Mouse (Mus musculus) heart, embryonic 10.5 days (tissue): ENCODE measurements around the gene Olfr1424. TPM values are rescaled to one million over a fixed set of nuclear protein-coding genes. Genes with fewer than 3 reads are reported as not detected.
A peak's percentile ranks its signal among the peaks of the same experiment; 100 is the strongest.

Experiments
- DNase-seq: peaks from one replicate; pipeline ENCODE4 v3.0.0-alpha.2; 2017; ENCODE audit warnings: low spot score
- H3K27ac ChIP-seq: fragments of 300-500 bp; sonication (generic); 2 replicates; pipeline ENCODE4 v1.5.1; 2016; ENCODE audit warnings: mild to moderate bottlenecking
- H3K27me3 ChIP-seq: fragments of 300-500 bp; sonication (generic); 2 replicates; pipeline ENCODE4 v1.6.1; 2016; ENCODE audit warnings: mild to moderate bottlenecking; ENCODE audit not compliant: poor library complexity, insufficient read depth, severe bottlenecking
- H3K36me3 ChIP-seq: fragments of 300-500 bp; sonication (generic); 2 replicates; pipeline ENCODE4 v1.6.1; 2016; ENCODE audit warnings: mild to moderate bottlenecking, moderate library complexity
- H3K4me1 ChIP-seq: fragments of 300-500 bp; sonication (generic); 2 replicates; pipeline ENCODE4 v1.6.1; 2016; ENCODE audit warnings: mild to moderate bottlenecking
- H3K4me3 ChIP-seq: fragments of 300-500 bp; sonication (generic); 2 replicates; pipeline ENCODE4 v1.5.1; 2016; ENCODE audit warnings: mild to moderate bottlenecking, moderate library complexity
- H3K9me3 ChIP-seq: fragments of 300-500 bp; sonication (generic); 2 replicates; pipeline ENCODE4 v1.6.1; 2016; ENCODE audit warnings: mild to moderate bottlenecking, moderate library complexity
- whole genome bisulfite sequencing: fragments of 180-500 bp; shearing (Covaris S2); methylation state at CpG from one replicate; pipeline ENCODE4 v1.1.7; 2016; 5-methylcytosine and 5-hydroxymethylcytosine counted together
- polyA plus RNA-seq: library from polyadenylated mRNA; unstranded; fragments of >200 nt; fragmentation: Nextera tagmentation; extraction: Ambion mirVana; gene quantifications from 2 replicates; pipeline ENCODE4 v1.2.1, GENCODE M21; 2016

Olfr1424 gene
- polyA plus RNA-seq, 1 experiment from 2014 or later: not detected

- Histone ChIP-seq H3K9me3 (no peaks in the 10 kb centered on the region), H3K27me3 (no peaks in the 10 kb centered on the region), H3K27ac (no peak overlapping the region), H3K4me1 (no peaks in the 10 kb centered on the region), H3K4me3 (no peak overlapping the region), H3K36me3 (no peaks in the 10 kb centered on the region)
- WGBS: 66% methylated on average over 8 of the region's 8 CpGs
- DNase-seq: no peak
Measured at GRCm38 (mm10) chr19:12015708-12016107, 46.8 kb downstream of the Olfr1424 start.

DNA sequence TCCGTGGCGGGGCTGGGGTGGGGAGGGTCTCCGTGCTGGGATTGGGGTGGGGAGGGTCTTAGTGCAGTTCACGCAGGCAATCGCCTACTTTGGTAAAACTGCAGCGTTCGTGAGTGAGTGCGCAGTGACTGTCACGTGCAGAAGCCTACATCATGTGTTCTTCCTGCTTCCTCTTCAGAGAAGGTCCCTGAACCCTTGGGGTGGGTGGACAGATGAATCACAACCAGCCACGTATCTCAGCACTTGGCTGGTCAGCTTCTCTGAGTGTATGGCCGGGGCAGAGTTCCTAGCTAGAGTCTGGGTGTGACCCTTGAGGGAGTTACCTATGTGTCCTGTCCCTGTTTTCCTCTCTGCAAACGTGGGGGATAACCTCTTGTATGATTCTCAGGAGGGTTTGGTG, 49.3 kb downstream of the Olfr1424 start:
- H3K9me3 ChIP-seq: no peaks in the 10 kb centered on the region
- peak; percentile 87 for DNase-seq
- H3K4me1 ChIP-seq: 0 out of 2 replicates have a peak, but pooled peaks cover 6% of the 10 kb centered on the region
- peak overlapping the region; percentile 77 for H3K27ac ChIP-seq
- peak overlapping the region; percentile 71 for H3K4me3 ChIP-seq
- no peaks in the 10 kb centered on the region for H3K27me3 ChIP-seq
- H3K36me3 ChIP-seq: no peaks in the 10 kb centered on the region
- 1% methylated on average over 12 of the region's 12 CpGs for WGBS

- 1% methylated on average over 10 of the region's 10 CpGs for WGBS
- Histone ChIP-seq H3K4me1 (peaks cover 10% of the 10 kb centered on the region; the same call in 1 of the 2 replicates), H3K36me3 (no peaks in the 10 kb centered on the region), H3K27ac (peak overlapping the region; percentile 77; the same call in 1 of the 2 replicates), H3K4me3 (peak overlapping the region; percentile 71), H3K9me3 (no peaks in the 10 kb centered on the region), H3K27me3 (no peaks in the 10 kb centered on the region)
- DNase-seq: no peak
Measured at GRCm38 (mm10) chr19:12012615-12013014, 49.9 kb downstream of the Olfr1424 start.

DNA sequence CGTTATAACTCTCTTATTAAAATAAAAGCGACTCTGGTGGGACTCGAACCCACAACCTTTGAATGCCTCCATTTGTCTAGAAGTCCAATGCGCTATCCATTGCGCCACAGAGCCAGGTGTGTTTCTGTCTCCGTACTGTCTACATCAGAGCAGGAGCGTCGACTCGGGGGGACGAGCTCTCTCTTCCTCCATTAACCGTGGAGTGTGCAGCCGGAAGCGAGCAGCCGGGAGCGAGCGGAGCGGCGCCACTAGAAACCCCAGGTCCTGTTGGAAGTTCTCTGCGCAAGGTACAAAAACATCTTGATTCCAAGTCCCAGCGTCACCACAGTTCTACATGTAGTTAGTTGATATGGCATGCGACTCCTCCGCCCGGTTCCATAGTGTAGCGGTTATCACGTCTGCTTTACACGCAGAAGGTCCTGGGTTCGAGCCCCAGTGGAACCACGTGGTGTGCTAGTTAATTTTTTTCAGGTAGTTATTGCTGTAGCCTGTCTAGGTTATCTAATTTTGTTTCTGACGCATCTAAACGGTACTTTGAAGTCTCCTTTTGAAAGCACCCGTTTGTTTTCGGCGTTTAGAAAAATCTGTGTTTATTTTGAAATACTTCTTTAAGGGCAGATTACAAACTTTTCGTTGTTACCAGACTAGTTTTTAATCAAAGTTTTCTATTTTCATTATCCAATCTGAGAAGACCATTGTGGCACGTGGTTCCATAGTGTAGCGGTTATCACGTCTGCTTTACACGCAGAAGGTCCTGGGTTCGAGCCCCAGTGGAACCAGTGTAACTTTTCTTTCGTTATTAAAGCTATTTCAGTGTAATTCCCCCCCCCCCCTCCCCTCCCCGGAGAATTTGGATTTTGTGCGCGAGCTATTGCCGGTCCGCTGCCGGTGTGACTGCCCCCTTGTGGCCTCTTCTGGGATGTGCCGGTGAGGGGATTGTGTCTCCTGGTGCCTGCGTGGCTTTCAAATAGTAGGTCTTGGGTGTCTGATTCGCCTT, 50.6 kb downstream of the Olfr1424 start:
- Histone ChIP-seq H3K9me3 (no peaks in the 10 kb centered on the region), H3K27me3 (no peaks in the 10 kb centered on the region), H3K27ac (peak overlapping the region; percentile 77; the same call in 1 of the 2 replicates), H3K4me1 (peaks cover 16% of the 10 kb centered on the region; the same call in 1 of the 2 replicates), H3K36me3 (no peaks in the 10 kb centered on the region), H3K4me3 (peak overlapping the region; percentile 71)
- DNase-seq: peak; percentile 97
- WGBS: under 1% methylated on average over 49 of the region's 49 CpGs

GRCm38 (mm10) chr19:12010916-12011559, 51.4 kb downstream of the Olfr1424 start:
- H3K9me3 ChIP-seq: no peaks in the 10 kb centered on the region
- no peaks in the 10 kb centered on the region for H3K27me3 ChIP-seq
- WGBS: under 1% methylated on average over 26 of the region's 26 CpGs

DNA sequence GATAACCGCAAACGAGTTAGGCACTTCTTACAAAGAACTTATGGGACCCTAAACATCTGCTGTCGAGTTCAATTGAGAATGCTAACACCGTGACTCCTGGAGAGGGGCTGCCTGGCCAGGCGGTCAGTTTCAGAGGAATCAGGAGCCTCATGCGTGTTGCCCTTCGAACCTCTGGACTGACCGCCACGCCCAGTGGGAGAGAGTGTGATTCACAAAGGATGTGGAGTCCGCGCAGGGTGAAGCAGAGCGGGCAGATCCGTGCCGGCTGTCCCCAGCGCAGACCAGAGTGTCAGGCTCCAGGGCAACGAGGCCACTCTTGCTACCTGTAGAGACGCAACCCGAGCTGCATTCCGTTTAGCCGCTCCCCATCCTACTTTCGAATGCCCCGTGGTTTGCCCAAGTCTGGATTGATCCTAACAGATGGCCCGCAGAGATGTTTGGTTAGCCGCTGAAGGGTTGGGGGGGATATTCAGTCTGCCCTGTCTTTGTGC, 52.2 kb downstream of the Olfr1424 start:
- H3K4me1 ChIP-seq: peaks cover 16% of the 10 kb centered on the region; the same call in 1 of the 2 replicates
- H3K9me3 ChIP-seq: no peaks in the 10 kb centered on the region
- no peaks in the 10 kb centered on the region for H3K27me3 ChIP-seq
- H3K36me3 ChIP-seq: no peaks in the 10 kb centered on the region
- WGBS: under 1% methylated on average over 24 of the region's 24 CpGs
- DNase-seq: peak; percentile 89
- peak overlapping the region; percentile 87 for H3K27ac ChIP-seq
- H3K4me3 ChIP-seq: peak overlapping the region; percentile 71

More at GRCm38 (mm10) chr19:12010916-12011559, 51.4 kb downstream of the Olfr1424 start:
- Histone ChIP-seq H3K36me3 (no peaks in the 10 kb centered on the region), H3K4me1 (peaks cover 16% of the 10 kb centered on the region; the same call in 1 of the 2 replicates), H3K4me3 (peak overlapping the region; percentile 71), H3K27ac (peak overlapping the region; percentile 87)
- peak; percentile 88 for DNase-seq

DNA sequence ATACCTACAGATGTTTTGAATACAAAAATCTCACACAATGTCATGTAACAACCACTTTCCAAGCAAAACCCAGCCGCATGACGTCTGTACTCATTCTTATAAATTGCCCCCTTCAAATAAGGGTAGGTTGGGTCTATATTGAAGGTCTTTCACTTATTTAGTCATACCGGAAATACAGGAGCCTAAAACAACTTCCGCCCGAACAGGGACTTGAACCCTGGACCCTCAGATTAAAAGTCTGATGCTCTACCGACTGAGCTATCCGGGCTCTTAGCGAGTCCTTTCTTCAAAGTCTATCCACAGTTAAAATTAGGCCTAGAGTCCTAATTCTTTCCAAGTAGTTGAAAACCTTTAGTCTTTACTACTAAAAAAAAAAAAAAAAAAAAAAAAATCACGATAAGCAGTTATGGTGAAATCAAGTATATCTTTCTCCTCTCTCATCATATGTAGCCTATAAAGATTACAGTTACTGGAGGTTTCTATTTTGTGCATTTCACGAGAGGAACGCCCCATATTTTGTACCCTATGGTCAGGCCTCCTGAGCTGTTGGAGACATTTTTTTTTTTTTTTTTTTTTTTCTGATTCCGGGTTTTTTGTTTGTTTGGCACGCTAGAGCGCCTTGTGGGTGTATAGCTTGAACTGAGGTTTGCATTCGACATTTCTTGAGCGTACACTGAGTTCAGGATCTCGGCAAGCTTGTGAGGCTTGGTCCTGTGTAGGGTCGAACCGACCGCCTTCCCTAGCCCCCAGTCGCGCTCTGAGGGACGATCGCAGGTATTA, 52.8 kb downstream of the Olfr1424 start:
- peaks cover 17% of the 10 kb centered on the region for H3K4me1 ChIP-seq
- H3K27ac ChIP-seq: peak overlapping the region; percentile 87
- H3K27me3 ChIP-seq: no peaks in the 10 kb centered on the region
- H3K4me3 ChIP-seq: peak overlapping the region; percentile 71
- DNase-seq: peak; percentile 87
- no peaks in the 10 kb centered on the region for H3K9me3 ChIP-seq
- H3K36me3 ChIP-seq: no peaks in the 10 kb centered on the region
- under 1% methylated on average over 24 of the region's 24 CpGs for WGBS

Other genes with a start within 250 kb of the Olfr1424 start
- 7.5 and 11.6 TPM in 2 replicates for gene Stx3, start 243.3 kb downstream of the Olfr1424 start, polyA plus RNA-seq
- gene Olfr1417, start 223.5 kb downstream of the Olfr1424 start, polyA plus RNA-seq: not detected in 2 replicates
- gene Olfr1418, start 201.6 kb downstream of the Olfr1424 start, polyA plus RNA-seq: not detected in 2 replicates
- not detected in 2 replicates for gene Olfr1419, start 187.6 kb downstream of the Olfr1424 start, polyA plus RNA-seq
- 0.06 and 0.11 TPM in 2 replicates for gene Olfr1420, start 176.1 kb downstream of the Olfr1424 start, polyA plus RNA-seq
- 19.8 and 20.6 TPM in 2 replicates for gene Patl1, start 150.3 kb downstream of the Olfr1424 start, polyA plus RNA-seq
- 4.7 and 5.8 TPM in 2 replicates for gene Osbp, start 96.7 kb downstream of the Olfr1424 start, polyA plus RNA-seq
- 0.05 TPM in 1 of 2 replicates, not detected in the other for gene Olfr1423, start 21.4 kb downstream of the Olfr1424 start, polyA plus RNA-seq
- not detected in 2 replicates for gene Olfr1425, start 15.0 kb upstream of the Olfr1424 start, polyA plus RNA-seq
- not detected in 2 replicates for gene Olfr1426, start 29.3 kb upstream of the Olfr1424 start, polyA plus RNA-seq
- gene Olfr1427, start 40.7 kb upstream of the Olfr1424 start, polyA plus RNA-seq: not detected in 2 replicates
- not detected in 2 replicates for gene Olfr1428, start 53.2 kb upstream of the Olfr1424 start, polyA plus RNA-seq
- not detected in 2 replicates for gene Olfr76, start 60.5 kb upstream of the Olfr1424 start, polyA plus RNA-seq
- gene Olfr1555-ps1, start 107.4 kb upstream of the Olfr1424 start, polyA plus RNA-seq: not detected in 2 replicates
- gene Olfr1431, start 138.0 kb upstream of the Olfr1424 start, polyA plus RNA-seq: not detected in 2 replicates
- gene Olfr1432, start 169.9 kb upstream of the Olfr1424 start, polyA plus RNA-seq: not detected in 2 replicates
- gene Olfr262, start 179.0 kb upstream of the Olfr1424 start, polyA plus RNA-seq: not detected in 2 replicates
- gene Olfr235, start 198.3 kb upstream of the Olfr1424 start, polyA plus RNA-seq: not detected in 2 replicates
- gene Olfr1434, start 217.2 kb upstream of the Olfr1424 start, polyA plus RNA-seq: not detected in 2 replicates
- not detected in 2 replicates for gene Olfr1436, start 236.4 kb upstream of the Olfr1424 start, polyA plus RNA-seq